ENCODE assay signal across 30 mouse cellular contexts in the genomic region with DNA sequence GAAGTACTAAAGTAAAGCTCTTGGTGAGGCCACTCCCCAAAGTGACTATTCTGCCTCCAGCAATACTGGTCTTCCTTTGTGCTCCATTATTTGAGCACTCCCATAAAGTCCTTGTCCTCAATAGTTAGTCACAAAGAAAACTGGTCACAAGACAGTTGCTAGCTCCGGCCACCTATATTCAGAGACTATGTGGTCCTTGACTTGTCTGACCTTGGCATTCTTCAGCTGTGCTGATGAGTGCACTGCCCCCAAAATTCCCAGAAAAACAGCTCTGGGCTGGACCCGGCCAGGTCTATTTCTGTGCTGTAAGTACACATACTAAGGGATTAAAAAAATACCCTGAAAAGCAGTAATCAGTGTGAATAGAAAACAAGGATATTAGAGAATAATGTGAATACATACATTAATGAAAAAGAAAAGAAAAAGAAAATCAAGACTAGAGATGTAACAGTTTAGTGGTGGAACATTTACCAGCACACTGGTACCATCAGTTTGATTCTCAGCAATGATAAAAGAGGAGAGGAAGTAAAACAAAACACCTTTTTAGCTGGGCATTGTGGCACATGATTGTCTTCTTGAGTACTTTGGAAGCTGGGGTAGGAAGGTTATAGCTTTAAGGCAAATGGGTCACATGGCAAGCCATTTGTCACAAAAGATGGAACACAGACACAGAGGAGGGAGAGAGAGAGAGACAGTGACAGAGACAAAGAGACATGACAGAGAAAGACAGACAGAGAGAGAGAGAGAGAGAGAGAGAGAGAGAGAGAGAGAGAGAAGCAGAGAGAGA. TPM values are rescaled to one million over a fixed set of nuclear protein-coding genes. Genes with fewer than 3 reads are reported as not detected.
A peak's percentile ranks its signal among the peaks of the same experiment; 100 is the strongest.
DNase-seq lines count a peak whose midpoint lies in the region; ATAC-seq and TF ChIP-seq lines count a peak whose summit lies in the region.
"Had no signal": no experiment of that assay in that cellular context is flagged by ENCODE, and none has a peak within 500 bp of the region (broad histone marks: within the 10 kb centered on the region; RNA-seq: fewer than 3 reads in every experiment).

No protein-coding gene starts in this region.

- H3K27ac ChIP-seq in heart, postnatal 0 days (ENCODE audit: low read depth) = no peak overlapping the region
- no peak overlapping the region for H3K27ac ChIP-seq in hindbrain, embryonic 13.5 days
- no peak overlapping the region for H3K27ac ChIP-seq in midbrain, postnatal 0 days (ENCODE audit: low read depth, low read length)
- H3K27ac ChIP-seq: embryonic facial prominence, embryonic 13.5 days; forebrain, embryonic 10.5 days; forebrain, embryonic 15.5 days; heart, embryonic 15.5 days; hindbrain, embryonic 15.5 days; limb, embryonic 12.5 days; liver, embryonic 15.5 days; midbrain, embryonic 15.5 days; stomach, postnatal 0 days had no signal

- no peaks in the 10 kb centered on the region for H3K9me3 ChIP-seq in heart, postnatal 0 days (replicated peaks; ENCODE audit: control insufficient read depth, low read length)
- H3K9me3 ChIP-seq in hindbrain, embryonic 13.5 days = no peaks in the 10 kb centered on the region
- no peaks in the 10 kb centered on the region for H3K9me3 ChIP-seq in midbrain, postnatal 0 days (ENCODE audit: low read length)
- H3K9me3 ChIP-seq: embryonic facial prominence, embryonic 13.5 days; forebrain, embryonic 10.5 days; forebrain, embryonic 15.5 days; G1E; heart, embryonic 15.5 days; hindbrain, embryonic 15.5 days; limb, embryonic 12.5 days; liver, embryonic 15.5 days; midbrain, embryonic 15.5 days had no signal

- no peak for TF ChIP-seq CTCF in heart, postnatal 0 days (IDR thresholded peaks at IDR 0.05; ENCODE audit: low read depth)
- no peak for TF ChIP-seq CTCF in midbrain, postnatal 0 days (IDR thresholded peaks at IDR 0.05)

- no peak overlapping the region for H3K9ac ChIP-seq in heart, postnatal 0 days (replicated peaks; ENCODE audit: low read depth, low read length)
- no peak overlapping the region for H3K9ac ChIP-seq in hindbrain, embryonic 13.5 days
- H3K9ac ChIP-seq in midbrain, postnatal 0 days (replicated peaks; ENCODE audit: low read length, poor library complexity, severe bottlenecking) = no peak overlapping the region
- H3K9ac ChIP-seq: embryonic facial prominence, embryonic 13.5 days; forebrain, embryonic 15.5 days; heart, embryonic 15.5 days; hindbrain, embryonic 15.5 days; limb, embryonic 12.5 days; liver, embryonic 15.5 days; lung, embryonic 14.5 days; midbrain, embryonic 15.5 days had no signal

- H3K4me1 ChIP-seq in heart, postnatal 0 days (ENCODE audit: control insufficient read depth, insufficient read depth) = peaks cover 14% of the 10 kb centered on the region; the same call in 1 of the 2 replicates
- no peaks in the 10 kb centered on the region for H3K4me1 ChIP-seq in hindbrain, embryonic 13.5 days (replicated peaks)
- H3K4me1 ChIP-seq in midbrain, postnatal 0 days (ENCODE audit: insufficient read depth, low read length) = no peaks in the 10 kb centered on the region
- H3K4me1 ChIP-seq: embryonic facial prominence, embryonic 13.5 days; forebrain, embryonic 15.5 days; heart, embryonic 15.5 days; hindbrain, embryonic 15.5 days; limb, embryonic 12.5 days; liver, embryonic 15.5 days; midbrain, embryonic 15.5 days had no signal

- ATAC-seq in heart, postnatal 0 days (ENCODE audit: insufficient read depth, low read depth) = peak; percentile 60; the same call in 1 of the 2 replicates
- no peak for ATAC-seq in hindbrain, embryonic 13.5 days (ENCODE audit: low FRiP score)
- ATAC-seq in midbrain, postnatal 0 days (ENCODE audit: low FRiP score) = no peak
- ATAC-seq: forebrain, embryonic 15.5 days; inflammation-experienced regulatory T-cells, adult 6 months; midbrain, embryonic 15.5 days had no signal

- no peak overlapping the region for H3K4me3 ChIP-seq in heart, postnatal 0 days (ENCODE audit: low read depth, low read length)
- H3K4me3 ChIP-seq in hindbrain, embryonic 13.5 days = no peak overlapping the region
- no peak overlapping the region for H3K4me3 ChIP-seq in midbrain, postnatal 0 days (ENCODE audit: low read depth, low read length)
- H3K4me3 ChIP-seq: embryonic facial prominence, embryonic 13.5 days; forebrain, embryonic 10.5 days; forebrain, embryonic 15.5 days; heart, embryonic 15.5 days; hindbrain, embryonic 15.5 days; limb, embryonic 12.5 days; liver, embryonic 15.5 days; midbrain, embryonic 15.5 days had no signal

- no peak for TF ChIP-seq EP300 in heart, postnatal 0 days (IDR thresholded peaks at IDR 0.05; ENCODE audit: low read depth)

- WGBS in heart, postnatal 0 days = 30% methylated on average over 2 of the region's 2 CpGs
- 34% methylated on average over 2 of the region's 2 CpGs for WGBS in hindbrain, embryonic 13.5 days
- WGBS in midbrain, postnatal 0 days = 64% methylated on average over 2 of the region's 2 CpGs

- H3K27me3 ChIP-seq in heart, postnatal 0 days (ENCODE audit: control insufficient read depth, insufficient read depth, low read length) = no peaks in the 10 kb centered on the region
- H3K27me3 ChIP-seq in hindbrain, embryonic 13.5 days = no peaks in the 10 kb centered on the region
- H3K27me3 ChIP-seq in midbrain, postnatal 0 days (ENCODE audit: insufficient read depth, low read length) = no peaks in the 10 kb centered on the region
- H3K27me3 ChIP-seq: embryonic facial prominence, embryonic 13.5 days; forebrain, embryonic 15.5 days; heart, embryonic 15.5 days; hindbrain, embryonic 15.5 days; limb, embryonic 12.5 days; liver, embryonic 15.5 days; midbrain, embryonic 15.5 days had no signal

- no peak overlapping the region for H3K4me2 ChIP-seq in heart, postnatal 0 days (ENCODE audit: low read depth, low read length)
- H3K4me2 ChIP-seq in hindbrain, embryonic 13.5 days = no peak overlapping the region
- H3K4me2 ChIP-seq in midbrain, postnatal 0 days (ENCODE audit: low read depth, low read length, poor library complexity, severe bottlenecking) = no peak overlapping the region
- H3K4me2 ChIP-seq: embryonic facial prominence, embryonic 13.5 days; forebrain, embryonic 15.5 days; heart, embryonic 15.5 days; hindbrain, embryonic 15.5 days; limb, embryonic 12.5 days; liver, embryonic 15.5 days; lung, embryonic 14.5 days; midbrain, embryonic 15.5 days had no signal

- peak; percentile 12 for DNase-seq in embryo, embryonic 10 days (ENCODE audit: low spot score)
- DNase-seq in embryo, embryonic 9.5 days (ENCODE audit: extremely low spot score) = no peak
- DNase-seq in heart, postnatal 0 days (ENCODE audit: low spot score) = no peak
- DNase-seq in heart, adult 9 months (ENCODE audit: low spot score in 2 of 2) = no peak
- peak; percentile 22 for DNase-seq in adrenal gland, postnatal 10 days
- no peak for DNase-seq in midbrain, postnatal 0 days (ENCODE audit: low spot score)
- DNase-seq: cerebellum, adult 2 months; cerebellum, postnatal 14 days; gastrocnemius, postnatal 25 days; heart, adult 11 months; kidney, adult 11 months; kidney, postnatal 14 days; layer of hippocampus, adult 9-11 months; lung, embryonic 14.5 days; lung, postnatal 14 days; right cerebral cortex, postnatal 4 days; thymus, adult 18-20 months; thymus, postnatal 36 days had no signal

- no peaks in the 10 kb centered on the region for H3K36me3 ChIP-seq in heart, postnatal 0 days (replicated peaks; ENCODE audit: control insufficient read depth, insufficient read depth, low read length)
- H3K36me3 ChIP-seq in hindbrain, embryonic 13.5 days = no peaks in the 10 kb centered on the region
- no peaks in the 10 kb centered on the region for H3K36me3 ChIP-seq in midbrain, postnatal 0 days (ENCODE audit: insufficient read depth, low read length)
- H3K36me3 ChIP-seq: embryonic facial prominence, embryonic 13.5 days; forebrain, embryonic 10.5 days; forebrain, embryonic 15.5 days; G1E; heart, embryonic 15.5 days; hindbrain, embryonic 15.5 days; limb, embryonic 12.5 days; liver, embryonic 15.5 days; midbrain, embryonic 15.5 days had no signal

RNA-seq across cellular contexts. Expression of gene Tigd2, which starts 12.6 kb away (rescaled TPM):
- total RNA-seq in heart, postnatal 0 days (2014; rRNA removed; ENCODE audit: low replicate concordance) = 9.5 and 12.4 TPM in 2 replicates
- 11.7 and 12.5 TPM in 2 replicates for polyA plus RNA-seq in heart, postnatal 0 days (2015; fragmentation: Nextera tagmentation; extraction: Ambion mirVana)
- 10 to 100 TPM; 13.5 to 18.5 TPM for total RNA-seq in adrenal gland, postnatal 10 days (2021)
- polyA plus RNA-seq in hindbrain, embryonic 13.5 days (2015; fragmentation: Nextera tagmentation; extraction: Ambion mirVana) = 11.0 and 11.1 TPM in 2 replicates
- 10.0 and 15.3 TPM in 2 replicates for total RNA-seq in midbrain, postnatal 0 days (2014; rRNA removed)
- 13.2 and 13.7 TPM in 2 replicates for polyA plus RNA-seq in midbrain, postnatal 0 days (2015; fragmentation: Nextera tagmentation; extraction: Ambion mirVana)

Comparison
In these comparisons a context has a peak if more than half of its experiments do, and no peak if none do; other contexts are left out.
1. DNase-seq: peak in embryo, embryonic 10 days (single experiment) and adrenal gland, postnatal 10 days (single experiment); none in embryo, embryonic 9.5 days (single experiment), heart, postnatal 0 days (single experiment), heart, adult 9 months (0 of 2) and midbrain, postnatal 0 days (single experiment).